Mouse (Mus musculus): ENCODE measurements around the gene Sh3bp5. TPM values are rescaled to one million over a fixed set of nuclear protein-coding genes. Genes with fewer than 3 reads are reported as not detected.

Sh3bp5 gene
- polyA plus RNA-seq, 1 experiment from 2014 or later = 20.6 TPM

DNA sequence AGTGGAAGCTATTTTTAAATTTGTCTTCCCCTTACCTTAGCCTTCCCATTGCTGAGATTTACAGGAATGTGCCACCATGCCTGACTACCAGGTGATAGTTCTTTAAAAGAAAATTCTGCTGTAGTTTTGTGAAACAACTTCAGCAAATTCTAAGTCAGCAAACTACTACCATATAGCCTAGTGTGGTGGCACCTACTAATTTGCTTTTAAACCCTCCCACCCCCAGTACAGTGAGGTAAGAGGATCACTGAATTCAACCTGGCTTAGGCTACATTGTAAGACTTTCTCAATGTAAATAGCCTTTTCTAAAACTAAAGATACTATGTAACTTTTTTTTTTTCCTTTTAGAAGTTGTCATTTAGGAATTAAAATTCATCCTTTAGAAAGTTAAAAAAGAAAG lies 97.9 kb downstream of the Sh3bp5 start:
- H3K4me3 ChIP-seq (replicated peaks) = peak overlapping the region; percentile 95
- ATAC-seq = no peak
- H3K9ac ChIP-seq = no peak overlapping the region
- 0 out of 2 replicates have a peak, but pooled peaks cover 5% of the 10 kb centered on the region for H3K4me1 ChIP-seq (replicated peaks)
- H3K4me2 ChIP-seq (replicated peaks) = peak overlapping the region; percentile 70
- no peak overlapping the region for H3K27ac ChIP-seq
- no peaks in the 10 kb centered on the region for H3K9me3 ChIP-seq
- H3K36me3 ChIP-seq = no peaks in the 10 kb centered on the region
- H3K27me3 ChIP-seq (replicated peaks) = no peaks in the 10 kb centered on the region

DNA sequence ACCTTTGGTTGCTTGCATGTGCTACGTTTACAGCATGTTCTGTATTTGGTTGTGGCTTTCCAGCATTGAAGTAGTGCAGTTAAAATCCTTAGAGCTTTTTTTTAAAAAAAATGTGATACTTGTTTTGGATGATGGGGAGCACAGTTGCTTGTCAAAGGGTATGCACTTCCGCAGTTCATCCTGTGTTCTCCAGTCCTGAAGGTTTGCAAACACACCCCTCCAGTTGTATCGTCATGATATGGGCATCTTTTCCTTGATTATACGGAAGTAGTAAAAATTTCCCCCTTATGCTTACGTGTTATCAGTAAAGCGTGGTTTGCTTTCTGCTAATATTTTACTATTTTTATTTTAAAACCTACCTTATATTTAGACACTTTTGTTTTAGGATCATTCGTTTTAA lies 98.5 kb downstream of the Sh3bp5 start:
- ATAC-seq = no peak
- Histone ChIP-seq H3K4me1 (replicated peaks) (0 out of 2 replicates have a peak, but pooled peaks cover 5% of the 10 kb centered on the region), H3K9ac (peak overlapping the region; percentile 95), H3K27me3 (replicated peaks) (no peaks in the 10 kb centered on the region), H3K4me3 (replicated peaks) (peak overlapping the region; percentile 95), H3K36me3 (no peaks in the 10 kb centered on the region), H3K9me3 (no peaks in the 10 kb centered on the region), H3K4me2 (replicated peaks) (peak overlapping the region; percentile 70), H3K27ac (no peak overlapping the region)
- 26% methylated on average over 7 of the region's 7 CpGs for WGBS

DNA sequence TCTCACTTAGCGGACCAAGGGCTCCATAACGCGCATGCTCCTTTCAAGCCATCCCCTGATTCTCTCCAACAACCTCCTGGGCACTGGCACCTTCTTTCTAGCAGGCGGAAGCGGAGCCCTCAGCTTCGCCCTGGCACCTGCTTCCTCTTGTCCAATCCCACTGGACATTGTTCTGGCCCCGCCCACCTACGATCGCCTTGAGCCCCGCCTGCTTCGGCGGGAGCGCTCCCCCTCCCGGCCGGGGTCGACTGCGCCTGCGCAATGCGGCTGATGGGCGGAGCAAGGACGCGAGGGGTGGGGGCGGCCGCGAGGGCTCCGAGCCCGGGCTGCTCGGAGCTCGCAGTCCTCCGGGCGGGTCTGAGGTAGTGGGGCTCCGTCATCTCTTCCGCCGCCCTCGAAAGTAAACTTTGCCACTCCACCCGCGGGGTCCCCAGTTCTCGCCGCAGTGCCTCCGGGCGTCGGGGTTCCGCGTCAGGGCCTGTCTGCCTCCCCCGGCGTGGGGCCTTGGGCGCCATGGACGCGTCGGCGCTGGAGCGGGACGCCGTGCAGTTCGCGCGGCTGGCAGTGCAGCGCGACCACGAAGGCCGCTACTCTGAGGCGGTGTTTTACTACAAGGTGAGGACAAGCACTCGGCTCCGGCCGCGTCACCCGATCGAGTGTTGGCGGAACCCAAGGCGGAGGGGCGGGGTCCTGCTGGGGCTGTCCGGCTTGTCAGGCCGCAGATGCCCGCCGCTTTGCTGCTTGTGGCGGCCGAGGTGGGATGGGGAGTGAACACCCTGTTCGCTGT lies 99.3 kb downstream of the Sh3bp5 start, which contains the start of gene Capn7:
Capn7 (plus strand) TSS at position 270 of the 787 bp plus-strand sequence.
- Histone ChIP-seq H3K27me3 (replicated peaks) (no peaks in the 10 kb centered on the region), H3K4me2 (replicated peaks) (peak within 1 kb of the TSS; percentile 70), H3K4me1 (replicated peaks) (0 out of 2 replicates have a peak, but pooled peaks cover 5% of the 10 kb centered on the region), H3K4me3 (replicated peaks) (peak within 1 kb of the TSS; percentile 95), H3K36me3 (no peaks in the 10 kb centered on the region), H3K27ac (peak within 1 kb of the TSS; percentile 97), H3K9me3 (no peaks in the 10 kb centered on the region), H3K9ac (peak within 1 kb of the TSS; percentile 95)
- under 1% methylated on average over 78 of the region's 78 CpGs for WGBS
- ATAC-seq = peak; percentile 98

DNA sequence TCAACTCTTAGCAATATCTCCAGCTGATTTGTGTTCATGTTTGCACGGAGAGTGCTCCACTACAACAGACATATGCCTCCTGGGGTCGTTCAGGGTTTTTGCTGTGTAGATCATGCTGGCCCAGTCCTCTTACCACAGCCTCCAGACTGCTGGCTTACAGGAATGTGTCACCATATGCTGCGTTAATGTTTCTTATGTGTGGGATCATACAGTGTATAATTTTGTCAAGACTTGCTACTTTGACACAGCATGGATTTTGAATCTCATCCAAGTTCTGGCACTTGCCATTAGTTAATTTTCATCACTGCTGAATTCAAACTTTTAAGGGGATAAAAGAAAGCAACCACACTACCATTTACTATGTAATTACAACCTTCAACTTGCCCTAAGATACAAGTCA lies 100.1 kb downstream of the Sh3bp5 start:
- ATAC-seq = no peak
- peak overlapping the region; percentile 70 for H3K4me2 ChIP-seq (replicated peaks)
- H3K27ac ChIP-seq = no peak overlapping the region
- no peaks in the 10 kb centered on the region for H3K36me3 ChIP-seq
- H3K4me3 ChIP-seq (replicated peaks) = peak overlapping the region; percentile 95
- WGBS = 53% methylated on average over 3 of the region's 3 CpGs
- H3K27me3 ChIP-seq (replicated peaks) = no peaks in the 10 kb centered on the region
- H3K9ac ChIP-seq = no peak overlapping the region
- H3K9me3 ChIP-seq = no peaks in the 10 kb centered on the region
- 0 out of 2 replicates have a peak, but pooled peaks cover 5% of the 10 kb centered on the region for H3K4me1 ChIP-seq (replicated peaks)

GRCm38 (mm10) chr14:31330957-31331356 lies 104.9 kb downstream of the Sh3bp5 start:
- no peak overlapping the region for H3K27ac ChIP-seq
- H3K9me3 ChIP-seq = no peaks in the 10 kb centered on the region
- no peak overlapping the region for H3K4me2 ChIP-seq (replicated peaks)
- H3K9ac ChIP-seq = no peak overlapping the region
- no peaks in the 10 kb centered on the region for H3K4me1 ChIP-seq (replicated peaks)
- H3K4me3 ChIP-seq (replicated peaks) = no peak overlapping the region
- no peak for ATAC-seq
- H3K27me3 ChIP-seq (replicated peaks) = no peaks in the 10 kb centered on the region; the same call in 1 of the 2 replicates
- no peaks in the 10 kb centered on the region for H3K36me3 ChIP-seq
- WGBS = 67% methylated on average over 4 of the region's 4 CpGs

GRCm38 (mm10) chr14:31329741-31330140 lies 106.1 kb downstream of the Sh3bp5 start:
- no peaks in the 10 kb centered on the region for H3K9me3 ChIP-seq
- H3K4me1 ChIP-seq (replicated peaks) = no peaks in the 10 kb centered on the region
- ATAC-seq = no peak
- no peak overlapping the region for H3K4me2 ChIP-seq (replicated peaks)
- WGBS = 48% methylated on average over 2 of the region's 2 CpGs
- H3K9ac ChIP-seq = no peak overlapping the region
- H3K27ac ChIP-seq = no peak overlapping the region
- H3K4me3 ChIP-seq (replicated peaks) = no peak overlapping the region
- H3K27me3 ChIP-seq (replicated peaks) = no peaks in the 10 kb centered on the region; the same call in 1 of the 2 replicates
- H3K36me3 ChIP-seq = no peaks in the 10 kb centered on the region

- Histone ChIP-seq H3K4me2 (replicated peaks) (no peak overlapping the region), H3K27ac (no peak overlapping the region), H3K36me3 (no peaks in the 10 kb centered on the region), H3K4me3 (replicated peaks) (no peak overlapping the region), H3K4me1 (replicated peaks) (no peaks in the 10 kb centered on the region), H3K9me3 (no peaks in the 10 kb centered on the region), H3K27me3 (replicated peaks) (no peaks in the 10 kb centered on the region; the same call in 1 of the 2 replicates), H3K9ac (no peak overlapping the region)
- WGBS = 74% methylated on average over 4 of the region's 4 CpGs
- ATAC-seq = no peak
Measured at GRCm38 (mm10) chr14:31327681-31328080, 108.2 kb downstream of the Sh3bp5 start.

DNA sequence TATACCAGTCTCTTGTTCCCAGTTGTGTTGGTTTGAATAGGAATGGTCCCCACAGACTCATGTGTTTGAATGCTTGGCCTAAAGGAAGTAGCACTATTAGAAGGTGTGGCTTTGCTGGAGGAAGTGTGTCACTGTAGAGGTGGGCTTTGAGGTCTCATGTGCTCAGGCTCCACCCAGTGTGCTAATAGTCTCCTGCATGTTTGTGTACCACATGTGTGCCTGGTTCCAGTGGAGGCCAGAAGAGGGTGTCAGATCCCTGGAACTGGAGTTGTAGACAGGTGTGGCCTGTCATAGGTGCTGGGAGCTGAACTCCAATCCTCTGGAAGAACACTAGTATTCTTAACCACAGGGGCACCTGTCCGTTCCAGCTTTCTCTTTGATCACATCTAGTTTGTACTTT lies 108.7 kb downstream of the Sh3bp5 start:
- Histone ChIP-seq H3K9ac (no peak overlapping the region), H3K27ac (no peak overlapping the region), H3K4me1 (replicated peaks) (no peaks in the 10 kb centered on the region), H3K36me3 (no peaks in the 10 kb centered on the region), H3K4me2 (replicated peaks) (no peak overlapping the region), H3K9me3 (no peaks in the 10 kb centered on the region), H3K27me3 (replicated peaks) (no peaks in the 10 kb centered on the region; the same call in 1 of the 2 replicates), H3K4me3 (replicated peaks) (no peak overlapping the region)
- no peak for ATAC-seq
- WGBS = 90% methylated on average over 1 of the region's 1 CpGs

GRCm38 (mm10) chr14:31326770-31327169 lies 109.1 kb downstream of the Sh3bp5 start:
- H3K4me3 ChIP-seq (replicated peaks) = no peak overlapping the region
- no peaks in the 10 kb centered on the region for H3K4me1 ChIP-seq (replicated peaks)
- no peak for ATAC-seq
- no peak overlapping the region for H3K4me2 ChIP-seq (replicated peaks)
- H3K9me3 ChIP-seq = no peaks in the 10 kb centered on the region
- H3K9ac ChIP-seq = no peak overlapping the region
- H3K36me3 ChIP-seq = no peaks in the 10 kb centered on the region
- 75% methylated on average over 7 of the region's 7 CpGs for WGBS
- H3K27ac ChIP-seq = no peak overlapping the region
- no peaks in the 10 kb centered on the region; the same call in 1 of the 2 replicates for H3K27me3 ChIP-seq (replicated peaks)

DNA sequence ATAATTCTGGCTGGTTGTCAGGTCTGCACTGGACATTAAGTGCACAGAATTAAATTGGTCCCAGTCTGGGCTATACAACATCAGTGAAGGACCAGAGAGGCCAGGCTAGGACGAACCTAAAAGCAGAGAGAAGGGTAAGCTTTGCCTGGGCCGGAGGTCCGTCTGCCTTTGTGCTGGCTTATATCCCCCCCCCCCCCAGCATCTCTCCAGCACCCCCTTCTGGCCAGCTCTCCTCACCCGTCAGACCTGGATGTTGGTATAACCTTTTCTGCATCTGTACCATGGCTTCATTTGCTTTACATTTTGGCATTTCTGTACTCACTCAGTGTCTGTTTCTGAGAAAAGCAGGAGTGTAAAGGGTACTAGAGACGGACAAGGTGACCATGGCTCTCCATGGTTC lies 110.3 kb downstream of the Sh3bp5 start:
- Histone ChIP-seq H3K4me1 (replicated peaks) (no peaks in the 10 kb centered on the region), H3K9me3 (no peaks in the 10 kb centered on the region), H3K27me3 (replicated peaks) (no peaks in the 10 kb centered on the region; the same call in 1 of the 2 replicates), H3K4me2 (replicated peaks) (no peak overlapping the region), H3K4me3 (replicated peaks) (no peak overlapping the region), H3K9ac (no peak overlapping the region), H3K27ac (no peak overlapping the region), H3K36me3 (no peaks in the 10 kb centered on the region)
- 55% methylated on average over 5 of the region's 5 CpGs for WGBS
- ATAC-seq = no peak

GRCm38 (mm10) chr14:31324851-31325250 lies 111.0 kb downstream of the Sh3bp5 start:
- Histone ChIP-seq H3K4me3 (replicated peaks) (no peak overlapping the region), H3K27ac (no peak overlapping the region), H3K4me1 (replicated peaks) (no peaks in the 10 kb centered on the region), H3K27me3 (replicated peaks) (no peaks in the 10 kb centered on the region; the same call in 1 of the 2 replicates), H3K9ac (no peak overlapping the region), H3K36me3 (no peaks in the 10 kb centered on the region), H3K4me2 (replicated peaks) (no peak overlapping the region), H3K9me3 (no peaks in the 10 kb centered on the region)
- 71% methylated on average over 10 of the region's 10 CpGs for WGBS
- no peak for ATAC-seq

DNA sequence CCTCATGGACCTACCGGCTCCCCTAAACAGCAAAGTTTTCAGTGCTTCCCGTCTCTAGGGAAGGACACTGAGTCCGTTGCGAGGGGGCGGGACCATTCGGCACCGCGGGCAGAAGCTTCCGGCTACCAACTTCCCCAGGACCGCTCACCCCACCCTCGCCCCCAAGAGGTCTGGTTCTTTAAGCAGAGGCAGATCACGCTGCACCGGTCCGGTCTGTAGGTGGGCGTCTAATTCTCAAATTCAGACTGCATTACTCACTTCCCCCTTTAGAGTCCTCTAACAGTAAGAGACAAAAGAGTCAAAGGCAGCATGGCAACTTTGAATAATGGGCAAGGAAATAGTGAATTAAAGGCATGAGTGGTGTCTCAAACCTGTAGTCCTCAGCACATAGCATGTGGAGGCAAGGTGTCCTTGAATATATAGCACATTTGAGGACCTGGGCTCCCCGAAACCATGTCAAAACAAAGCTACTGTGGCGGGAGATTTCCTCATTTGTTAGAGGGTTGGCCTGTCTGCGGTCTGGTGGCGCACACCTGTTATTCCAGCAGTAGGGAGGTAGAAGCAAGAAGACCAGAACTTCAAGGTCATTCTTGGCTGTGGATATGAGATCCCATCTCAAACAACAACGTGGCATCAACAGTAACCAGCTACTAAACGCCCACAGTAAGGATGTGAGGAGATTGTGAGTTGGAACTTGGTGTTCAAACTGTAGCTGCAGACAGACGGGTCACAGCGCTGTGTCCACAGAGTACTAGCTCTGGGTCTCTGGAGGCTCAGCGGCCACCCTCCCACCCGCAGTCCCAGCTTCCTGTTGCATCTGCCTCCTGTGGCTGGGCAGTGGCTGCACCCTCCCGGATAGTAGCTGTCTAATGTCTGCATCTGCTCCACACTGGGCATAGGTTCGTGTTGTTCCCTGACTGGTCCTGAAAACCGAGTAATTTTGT lies 111.8 kb downstream of the Sh3bp5 start, which contains the start of gene Dnah1:
Dnah1 (minus strand) TSS at position 48 of the 944 bp plus-strand sequence.
- no peak within 1 kb of the TSS for H3K27ac ChIP-seq
- peak within 1 kb of the TSS; percentile 73 for H3K4me2 ChIP-seq (replicated peaks)
- H3K9ac ChIP-seq = peak within 1 kb of the TSS; percentile 19; the same call in 1 of the 2 replicates
- H3K9me3 ChIP-seq = no peaks in the 10 kb centered on the region
- WGBS = 28% methylated on average over 28 of the region's 28 CpGs
- no peaks in the 10 kb centered on the region for H3K27me3 ChIP-seq (replicated peaks)
- no peaks in the 10 kb centered on the region for H3K4me1 ChIP-seq (replicated peaks)
- peak within 1 kb of the TSS; percentile 31 for H3K4me3 ChIP-seq (replicated peaks)
- ATAC-seq = peak; percentile 74
- no peaks in the 10 kb centered on the region for H3K36me3 ChIP-seq

Measured in intestine, embryonic 15.5 days (tissue).